8 mouse cellular contexts compared by ENCODE assay signal in genomic region chr7:127232622-127233367, GRCm38 (mm10). TPM values are rescaled to one million over a fixed set of nuclear protein-coding genes. Genes with fewer than 3 reads are reported as not detected.
DNase-seq lines count a peak whose midpoint lies in the region; ATAC-seq lines count a peak whose summit lies in the region.

TSS of gene Zfp553 (plus strand) at chr7:127233061.
TSS of gene Sept1 (minus strand) at chr7:127233130.

- DNase-seq in adrenal gland, adult (ENCODE audit: inconsistent age in 2 of 2, low spot score in 1 of 2) = peak; percentile 89 to 95
- DNase-seq in embryo, embryonic 10 days (ENCODE audit: low spot score) = peak; percentile 89
- peak; percentile 85 for DNase-seq in gastrocnemius, postnatal 10 days
- peak; percentile 91 for DNase-seq in induced T-regulatory cell, adult 2 months (ENCODE audit: low read depth)
- DNase-seq in left cerebral cortex, postnatal 14 days (ENCODE audit: low spot score in 2 of 2) = peak; percentile 69 to 81
- peak; percentile 88 to 89 for DNase-seq in right cerebral cortex, postnatal 10 days (ENCODE audit: low spot score in 2 of 2)
- DNase-seq in urinary bladder, postnatal 14 days (ENCODE audit: low spot score) = peak; percentile 85

- ATAC-seq in megakaryocyte progenitor cell, adult 5-6 weeks (replicated peaks; ENCODE audit: poor library complexity) = peak; percentile 68

- intact Hi-C loops in left cerebral cortex, postnatal 14 days (cut with DNase I) = no loop called here

RNA-seq across cellular contexts. Expression of gene Zfp553, which starts in this region (rescaled TPM):
- total RNA-seq in gastrocnemius, postnatal 10 days (2021) = 1 to 10 TPM; 5.5 to 7.3 TPM
- 10 to 100 TPM; 17.7 to 19.2 TPM for total RNA-seq in left cerebral cortex, postnatal 14 days (2021)
- total RNA-seq in megakaryocyte progenitor cell, adult 5-6 weeks (2015) = 6.5 and 9.0 TPM in 2 replicates
- total RNA-seq in megakaryocyte progenitor cell, adult 5-6 weeks (2017) = 13.8 and 15.4 TPM in 2 replicates

RNA-seq across cellular contexts. Expression of gene Sept1, which starts in this region (rescaled TPM):
- total RNA-seq in gastrocnemius, postnatal 10 days (2021) = 1 to 10 TPM; 6.9 to 7.5 TPM
- total RNA-seq in left cerebral cortex, postnatal 14 days (2021) = 1 to 10 TPM; 5.9 to 6.3 TPM
- total RNA-seq in megakaryocyte progenitor cell, adult 5-6 weeks (2015) = 27.0 and 38.6 TPM in 2 replicates
- total RNA-seq in megakaryocyte progenitor cell, adult 5-6 weeks (2017) = 21.7 and 35.4 TPM in 2 replicates

Comparison
In these comparisons a context has a peak if more than half of its experiments do, and no peak if none do; other contexts are left out.
1. Peak in every context shown above with its lines: DNase-seq and ATAC-seq.